Mouse (Mus musculus): ENCODE data around the gene Plk3. TPM values are rescaled to one million over a fixed set of nuclear protein-coding genes. Genes with fewer than 3 reads are reported as not detected.

Plk3 gene
- total and polyA plus RNA-seq, 2 experiments from 2014 or later = 1.9 to 4.0 TPM

- TF ChIP-seq EP300 (IDR thresholded peaks at IDR 0.05; ENCODE audit: low read depth) (no peak), CTCF (IDR thresholded peaks at IDR 0.05; ENCODE audit: low read depth) (no peak)
- H3K27ac ChIP-seq (ENCODE audit: low read depth) = no peak overlapping the region
- no peak for DNase-seq (ENCODE audit: low spot score)
- H3K4me1 ChIP-seq (ENCODE audit: control insufficient read depth, insufficient read depth) = 0 out of 2 replicates have a peak, but pooled peaks cover 3% of the 10 kb centered on the region
- H3K27me3 ChIP-seq (ENCODE audit: control insufficient read depth, insufficient read depth, low read length) = peaks cover 3% of the 10 kb centered on the region; the same call in 1 of the 2 replicates
- no peak overlapping the region for H3K4me2 ChIP-seq (ENCODE audit: low read depth, low read length)
- no peak overlapping the region for H3K9ac ChIP-seq (replicated peaks; ENCODE audit: low read depth, low read length)
- peaks cover 17% of the 10 kb centered on the region; the same call in 1 of the 2 replicates for H3K36me3 ChIP-seq (replicated peaks; ENCODE audit: control insufficient read depth, insufficient read depth, low read length)
- ATAC-seq (ENCODE audit: insufficient read depth, low read depth) = no peak
- H3K4me3 ChIP-seq (ENCODE audit: low read depth, low read length) = no peak overlapping the region
- 75% methylated on average over 7 of the region's 7 CpGs for WGBS
- no peaks in the 10 kb centered on the region for H3K9me3 ChIP-seq (replicated peaks; ENCODE audit: control insufficient read depth, low read length)
Observed at GRCm38 (mm10) chr4:117090586-117090985, 43.2 kb downstream of the Plk3 start.

- Histone ChIP-seq H3K4me3 (ENCODE audit: low read depth, low read length) (no peak overlapping the region), H3K27ac (ENCODE audit: low read depth) (no peak overlapping the region)
- 69% methylated on average over 7 of the region's 7 CpGs for WGBS
Observed at GRCm38 (mm10) chr4:117087948-117088640, 45.7 kb downstream of the Plk3 start.

More at GRCm38 (mm10) chr4:117087948-117088640, 45.7 kb downstream of the Plk3 start:
- Histone ChIP-seq H3K27me3 (ENCODE audit: control insufficient read depth, insufficient read depth, low read length) (no peaks in the 10 kb centered on the region), H3K9ac (replicated peaks; ENCODE audit: low read depth, low read length) (no peak overlapping the region), H3K4me1 (ENCODE audit: control insufficient read depth, insufficient read depth) (no peaks in the 10 kb centered on the region), H3K36me3 (replicated peaks; ENCODE audit: control insufficient read depth, insufficient read depth, low read length) (peaks cover 17% of the 10 kb centered on the region; the same call in 1 of the 2 replicates), H3K9me3 (replicated peaks; ENCODE audit: control insufficient read depth, low read length) (no peaks in the 10 kb centered on the region), H3K4me2 (ENCODE audit: low read depth, low read length) (no peak overlapping the region)
- TF ChIP-seq EP300 (IDR thresholded peaks at IDR 0.05; ENCODE audit: low read depth) (no peak), CTCF (IDR thresholded peaks at IDR 0.05; ENCODE audit: low read depth) (no peak)
- DNase-seq (ENCODE audit: low spot score) = no peak
- no peak for ATAC-seq (ENCODE audit: insufficient read depth, low read depth)

Small RNAs within 50 kb of the gene (microRNA-seq; reads per million reads assigned to microRNA genes)
- gene Gm22398 = not detected

Other genes starting within 250 kb of the Plk3 start
- gene Urod, start 139.6 kb downstream of the Plk3 start, total RNA-seq (2014; rRNA removed; ENCODE audit: low replicate concordance) = 103 and 124 TPM in 2 replicates
- gene Urod, start 139.6 kb downstream of the Plk3 start, polyA plus RNA-seq (2015; fragmentation: Nextera tagmentation; extraction: Ambion mirVana) = 107 and 110 TPM in 2 replicates
- 14.4 and 19.2 TPM in 2 replicates for gene Hectd3, start 138.6 kb downstream of the Plk3 start, total RNA-seq (2014; rRNA removed; ENCODE audit: low replicate concordance)
- 5.3 and 5.6 TPM in 2 replicates for gene Hectd3, start 138.6 kb downstream of the Plk3 start, polyA plus RNA-seq (2015; fragmentation: Nextera tagmentation; extraction: Ambion mirVana)
- gene Eif2b3, start 114.6 kb downstream of the Plk3 start, total RNA-seq (2014; rRNA removed; ENCODE audit: low replicate concordance) = 10.7 and 14.0 TPM in 2 replicates
- 25.7 and 27.5 TPM in 2 replicates for gene Eif2b3, start 114.6 kb downstream of the Plk3 start, polyA plus RNA-seq (2015; fragmentation: Nextera tagmentation; extraction: Ambion mirVana)
- gene Ptch2, start 37.9 kb downstream of the Plk3 start, total RNA-seq (2014; rRNA removed; ENCODE audit: low replicate concordance) = 3.2 and 3.6 TPM in 2 replicates
- 1.2 and 1.4 TPM in 2 replicates for gene Ptch2, start 37.9 kb downstream of the Plk3 start, polyA plus RNA-seq (2015; fragmentation: Nextera tagmentation; extraction: Ambion mirVana)
- gene Btbd19, start 8.2 kb downstream of the Plk3 start, total RNA-seq (2014; rRNA removed; ENCODE audit: low replicate concordance) = 7.4 and 8.6 TPM in 2 replicates
- 2.7 and 2.8 TPM in 2 replicates for gene Btbd19, start 8.2 kb downstream of the Plk3 start, polyA plus RNA-seq (2015; fragmentation: Nextera tagmentation; extraction: Ambion mirVana)
- not detected in 2 replicates for gene Tctex1d4, start 7.2 kb downstream of the Plk3 start, total RNA-seq (2014; rRNA removed; ENCODE audit: low replicate concordance)
- gene Tctex1d4, start 7.2 kb downstream of the Plk3 start, polyA plus RNA-seq (2015; fragmentation: Nextera tagmentation; extraction: Ambion mirVana) = 1.3 TPM in 1 of 2 replicates, not detected in the other
- 638 and 752 TPM in 2 replicates for gene Rps8, start 22.3 kb upstream of the Plk3 start, total RNA-seq (2014; rRNA removed; ENCODE audit: low replicate concordance)
- gene Rps8, start 22.3 kb upstream of the Plk3 start, polyA plus RNA-seq (2015; fragmentation: Nextera tagmentation; extraction: Ambion mirVana) = 456 and 475 TPM in 2 replicates
- 8.2 and 23.3 TPM in 2 replicates for gene Kif2c, start 48.7 kb upstream of the Plk3 start, total RNA-seq (2014; rRNA removed; ENCODE audit: low replicate concordance)
- gene Kif2c, start 48.7 kb upstream of the Plk3 start, polyA plus RNA-seq (2015; fragmentation: Nextera tagmentation; extraction: Ambion mirVana) = 8.9 and 10.3 TPM in 2 replicates
- 43.2 and 65.9 TPM in 2 replicates for gene Tmem53, start 118.0 kb upstream of the Plk3 start, total RNA-seq (2014; rRNA removed; ENCODE audit: low replicate concordance)
- 59.2 and 63.5 TPM in 2 replicates for gene Tmem53, start 118.0 kb upstream of the Plk3 start, polyA plus RNA-seq (2015; fragmentation: Nextera tagmentation; extraction: Ambion mirVana)
- 0.27 and 1.4 TPM in 2 replicates for gene Armh1, start 118.2 kb upstream of the Plk3 start, total RNA-seq (2014; rRNA removed; ENCODE audit: low replicate concordance)
- gene Armh1, start 118.2 kb upstream of the Plk3 start, polyA plus RNA-seq (2015; fragmentation: Nextera tagmentation; extraction: Ambion mirVana) = 0.18 and 0.25 TPM in 2 replicates

All from heart, postnatal 0 days (tissue).